Mouse (Mus musculus): ENCODE results near the gene Tlcd2. TPM values are rescaled to one million over a fixed set of nuclear protein-coding genes. Genes with fewer than 3 reads are reported as not detected.

Gene Tlcd2
- total RNA-seq, 2 experiments from 2014 or later, result 0.56 TPM; not detected in 1

DNA sequence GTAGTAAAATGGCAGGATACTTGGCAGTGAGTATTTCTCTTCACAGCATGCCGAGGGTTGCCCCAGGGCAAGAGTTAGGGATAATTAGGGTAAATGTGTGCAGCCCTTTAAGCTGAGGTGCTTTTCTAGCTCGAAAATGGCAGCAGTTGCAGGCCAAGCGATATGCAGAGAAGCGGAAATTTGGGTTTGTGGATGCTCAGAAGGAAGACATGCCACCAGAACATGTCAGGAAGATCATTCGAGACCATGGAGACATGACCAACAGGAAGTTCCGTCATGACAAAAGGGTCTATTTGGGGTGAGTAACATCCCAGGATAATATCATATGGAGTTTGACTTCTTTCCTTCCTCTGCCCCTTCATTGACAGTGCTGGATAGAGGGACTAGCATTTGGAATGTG is 26.0 kb downstream of the Tlcd2 start:
- TF ChIP-seq CTCF (conservative IDR thresholded peaks at IDR 0.05), result no peak
- H3K27ac ChIP-seq, result peak overlapping the region; percentile 98; the same call in 1 of the 2 replicates
- DNase-seq (ENCODE audit: low spot score in 2 of 2), result no peak
- H3K4me3 ChIP-seq, result peak overlapping the region; percentile 91

- no peak overlapping the region for H3K4me3 ChIP-seq
- no peak for DNase-seq (ENCODE audit: low spot score in 2 of 2)
- no peak for TF ChIP-seq CTCF (conservative IDR thresholded peaks at IDR 0.05)
- H3K27ac ChIP-seq, result no peak overlapping the region
These were observed 33.0 kb downstream of the Tlcd2 start for GRCm38 (mm10) chr11:75494296-75495049.

- no peak for DNase-seq (ENCODE audit: low spot score in 2 of 2)
- H3K27ac ChIP-seq, result no peak overlapping the region
- TF ChIP-seq CTCF (conservative IDR thresholded peaks at IDR 0.05), result no peak
- H3K4me3 ChIP-seq, result no peak overlapping the region
These were observed 36.6 kb downstream of the Tlcd2 start for GRCm38 (mm10) chr11:75498126-75498525.

DNA sequence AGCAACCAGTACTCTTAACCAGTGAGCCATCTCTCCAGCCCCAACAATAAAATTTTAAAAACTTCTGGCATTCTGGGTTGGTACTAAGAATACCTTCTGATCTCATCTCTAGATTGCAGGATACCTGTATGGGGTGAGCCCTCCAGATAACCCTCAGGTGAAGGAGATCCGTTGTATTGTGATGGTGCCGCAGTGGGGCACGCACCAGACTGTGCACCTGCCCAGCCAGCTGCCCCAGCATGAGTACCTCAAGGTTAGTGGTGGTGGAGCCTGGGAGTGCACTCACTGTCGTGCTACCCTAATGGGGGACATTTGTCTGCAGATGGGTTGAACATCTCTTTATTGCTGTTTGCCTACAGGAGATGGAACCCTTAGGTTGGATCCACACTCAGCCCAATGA is 46.6 kb downstream of the Tlcd2 start:
- Histone ChIP-seq H3K27ac (no peak overlapping the region), H3K4me3 (no peak overlapping the region)
- no peak for TF ChIP-seq CTCF (conservative IDR thresholded peaks at IDR 0.05)
- no peak for DNase-seq (ENCODE audit: low spot score in 2 of 2)

- Histone ChIP-seq H3K27ac (no peak overlapping the region), H3K4me3 (no peak overlapping the region)
- TF ChIP-seq CTCF (conservative IDR thresholded peaks at IDR 0.05), result no peak
- no peak for DNase-seq (ENCODE audit: low spot score in 2 of 2)
These were observed 47.4 kb downstream of the Tlcd2 start for GRCm38 (mm10) chr11:75508904-75509303.

- DNase-seq (ENCODE audit: low spot score in 2 of 2), result peak in 1 of 2 experiments; percentile 41
- Histone ChIP-seq H3K27ac (peak within 1 kb of the TSS; percentile 89), H3K4me3 (peak within 1 kb of the TSS; percentile 67)
- TF ChIP-seq CTCF (conservative IDR thresholded peaks at IDR 0.05), result peak; percentile 50
These were observed 48.5 kb downstream of the Tlcd2 start, which contains the start of gene Rilp for GRCm38 (mm10) chr11:75509741-75510626. TSS of gene Rilp (plus strand) at chr11:75510094.

DNA sequence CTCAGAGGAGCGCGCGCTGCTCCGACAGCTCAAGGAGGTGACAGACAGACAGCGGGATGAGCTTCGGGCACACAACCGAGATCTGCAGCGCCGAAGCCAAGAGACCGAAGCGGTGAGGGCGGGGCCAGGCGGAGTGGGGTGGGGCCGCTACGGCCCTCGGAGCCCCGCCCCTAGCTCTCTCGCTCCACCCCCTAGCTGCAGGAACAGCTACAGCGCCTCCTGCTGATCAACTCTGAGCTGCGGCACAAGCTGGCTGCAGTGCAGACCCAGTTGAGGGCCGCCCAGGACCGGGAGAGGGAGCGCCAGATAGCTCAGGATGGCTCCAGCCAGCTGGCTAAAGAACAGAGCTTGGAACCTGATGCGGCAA is 49.1 kb downstream of the Tlcd2 start:
- peak; percentile 87 to 92 for DNase-seq (ENCODE audit: low spot score in 2 of 2)
- TF ChIP-seq CTCF (conservative IDR thresholded peaks at IDR 0.05), result peak; percentile 91
- H3K27ac ChIP-seq, result peak overlapping the region; percentile 89
- H3K4me3 ChIP-seq, result peak overlapping the region; percentile 67

- no peak overlapping the region for H3K4me3 ChIP-seq
- TF ChIP-seq CTCF (conservative IDR thresholded peaks at IDR 0.05), result no peak
- H3K27ac ChIP-seq, result peak overlapping the region; percentile 89; the same call in 1 of the 2 replicates
- DNase-seq (ENCODE audit: low spot score in 2 of 2), result no peak
These were observed 49.7 kb downstream of the Tlcd2 start for GRCm38 (mm10) chr11:75511213-75511612.

GRCm38 (mm10) chr11:75512301-75513018 is 50.9 kb downstream of the Tlcd2 start:
- no peak for TF ChIP-seq CTCF (conservative IDR thresholded peaks at IDR 0.05)
- DNase-seq (ENCODE audit: low spot score in 2 of 2), result no peak
- Histone ChIP-seq H3K27ac (peak overlapping the region; percentile 23; the same call in 1 of the 2 replicates), H3K4me3 (no peak overlapping the region)

DNA sequence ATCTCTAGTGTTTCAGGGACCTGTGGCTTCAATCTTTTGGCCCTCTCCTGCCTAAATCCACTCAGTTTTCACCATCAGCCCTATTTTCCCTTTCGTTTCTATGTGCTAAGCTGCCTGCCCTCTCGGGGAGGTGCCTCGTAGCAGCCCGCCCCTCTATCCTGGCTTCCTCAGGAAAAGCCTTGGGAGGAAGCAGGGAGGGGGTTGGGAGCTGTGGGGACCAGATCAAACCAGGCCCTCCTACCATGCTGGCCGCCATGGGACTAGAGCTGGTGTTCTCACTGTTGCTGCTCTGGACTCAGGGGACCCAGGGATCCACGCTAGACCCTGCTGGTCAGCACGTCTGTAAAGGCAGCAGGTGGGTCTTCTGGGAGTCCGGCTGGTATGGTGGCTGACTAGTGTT is 51.8 kb downstream of the Tlcd2 start, which contains the start of gene Scarf1:
Gene Scarf1 (plus strand): TSS at position 205 of the 400 bp plus-strand sequence.
- H3K27ac ChIP-seq, result peak within 1 kb of the TSS; percentile 23; the same call in 1 of the 2 replicates
- TF ChIP-seq CTCF (conservative IDR thresholded peaks at IDR 0.05), result no peak
- peak within 1 kb of the TSS; percentile 13; the same call in 1 of the 2 replicates for H3K4me3 ChIP-seq
- no peak for DNase-seq (ENCODE audit: low spot score in 2 of 2)

DNA sequence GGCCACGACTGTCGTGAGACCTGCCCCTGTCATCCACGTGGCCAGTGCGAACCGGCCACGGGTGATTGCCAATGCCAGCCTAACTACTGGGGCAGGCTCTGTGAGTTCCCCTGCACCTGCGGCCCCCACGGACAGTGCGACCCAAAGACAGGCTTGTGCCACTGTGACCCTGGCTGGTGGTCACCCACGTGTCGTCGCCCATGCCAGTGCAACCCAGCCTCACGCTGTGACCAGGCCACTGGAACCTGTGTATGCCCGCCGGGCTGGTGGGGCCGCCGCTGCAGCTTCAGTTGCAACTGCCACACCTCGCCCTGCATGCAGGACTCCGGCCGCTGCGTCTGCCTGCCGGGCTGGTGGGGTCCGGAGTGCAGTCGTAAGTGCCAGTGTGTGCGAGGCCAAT is 53.7 kb downstream of the Tlcd2 start:
- H3K4me3 ChIP-seq, result no peak overlapping the region
- no peak overlapping the region for H3K27ac ChIP-seq
- TF ChIP-seq CTCF (conservative IDR thresholded peaks at IDR 0.05), result no peak
- no peak for DNase-seq (ENCODE audit: low spot score in 2 of 2)

DNA sequence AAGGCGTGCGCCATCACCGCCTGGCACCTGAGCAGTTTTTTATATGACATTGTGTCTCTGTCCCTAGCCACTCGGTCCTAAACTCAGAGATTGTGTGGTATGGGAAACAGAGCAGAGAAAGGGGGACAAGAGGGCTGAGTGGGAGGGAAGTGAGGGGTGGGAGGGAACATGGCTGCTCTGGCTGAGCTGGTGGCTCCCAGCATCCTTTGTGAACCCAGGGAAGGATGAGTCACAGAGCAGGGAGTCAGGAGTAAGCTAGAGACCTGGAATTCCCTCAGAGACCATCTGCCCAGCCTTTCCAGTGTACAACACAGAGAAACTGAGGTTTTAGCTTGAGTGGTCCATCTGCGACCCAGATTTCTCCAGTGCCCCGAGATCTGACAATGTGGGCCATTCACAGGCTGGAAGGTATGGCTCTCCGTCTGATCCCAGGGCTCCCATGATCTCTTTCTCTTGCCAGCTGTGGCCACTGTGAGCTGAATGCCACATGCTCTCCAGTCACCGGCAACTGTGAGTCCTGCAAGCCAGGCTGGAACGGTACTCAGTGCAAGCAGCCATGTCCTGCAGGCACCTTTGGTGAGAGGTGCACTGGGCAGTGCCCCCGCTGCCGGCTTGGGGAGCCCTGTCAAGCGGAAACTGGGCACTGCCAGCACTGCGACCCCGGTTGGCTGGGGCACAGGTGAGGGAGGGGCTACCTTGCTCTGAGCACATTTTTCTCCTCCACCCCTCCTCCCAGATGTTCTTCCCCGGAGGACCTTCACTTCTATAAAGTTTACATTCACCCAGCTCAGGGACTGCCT is 58.5 kb downstream of the Tlcd2 start:
- DNase-seq (ENCODE audit: low spot score in 2 of 2), result no peak
- TF ChIP-seq CTCF (conservative IDR thresholded peaks at IDR 0.05), result no peak
- Histone ChIP-seq H3K4me3 (no peak overlapping the region), H3K27ac (no peak overlapping the region)

Small RNA genes lying within 50 kb of the gene (microRNA-seq; reads per million reads assigned to microRNA genes)
- 3,509 to 15,524 reads per million in 2 experiments for gene Mir22

Other genes with a start within 250 kb of the Tlcd2 start
- 10 to 100 TPM; 64.1 to 67.0 TPM for gene Rpa1, start 113.4 kb upstream of the Tlcd2 start, total RNA-seq (2021)
- gene Smyd4, start 113.3 kb upstream of the Tlcd2 start, total RNA-seq (2021), result 10 to 100 TPM; 14.9 to 16.7 TPM
- gene Serpinf1, start 39.0 kb upstream of the Tlcd2 start, total RNA-seq (2021), result 10 to 100 TPM; 14.0 to 15.6 TPM
- gene Serpinf2, start 22.1 kb upstream of the Tlcd2 start, total RNA-seq (2021), result under 1 TPM; 0.38 to 0.52 TPM
- 10 to 100 TPM; 23.4 to 23.7 TPM for gene Wdr81, start 7.0 kb upstream of the Tlcd2 start, total RNA-seq (2021)
- gene Prpf8, start 25.1 kb downstream of the Tlcd2 start, total RNA-seq (2021), result 100 to 1,000 TPM; 131 to 139 TPM
- 1 to 10 TPM; 1.6 to 1.7 TPM for gene Rilp, start 48.4 kb downstream of the Tlcd2 start, total RNA-seq (2021)
- gene Scarf1, start 51.8 kb downstream of the Tlcd2 start, total RNA-seq (2021), result 1 to 10 TPM; 1.3 TPM
- 10 to 100 TPM; 43.0 to 53.4 TPM for gene Slc43a2, start 70.0 kb downstream of the Tlcd2 start, total RNA-seq (2021)
- gene Pitpna, start 126.4 kb downstream of the Tlcd2 start, total RNA-seq (2021), result 100 to 1,000 TPM; 269 to 283 TPM
- 10 to 100 TPM; 49.4 to 50.4 TPM for gene Inpp5k, start 169.3 kb downstream of the Tlcd2 start, total RNA-seq (2021)
- 10 to 100 TPM; 16.5 to 19.9 TPM for gene Myo1c, start 188.8 kb downstream of the Tlcd2 start, total RNA-seq (2021)
- gene Crk, start 217.5 kb downstream of the Tlcd2 start, total RNA-seq (2021), result 100 to 1,000 TPM; 123 to 136 TPM